12 mouse cellular contexts compared by ENCODE assay signal in the genomic region with DNA sequence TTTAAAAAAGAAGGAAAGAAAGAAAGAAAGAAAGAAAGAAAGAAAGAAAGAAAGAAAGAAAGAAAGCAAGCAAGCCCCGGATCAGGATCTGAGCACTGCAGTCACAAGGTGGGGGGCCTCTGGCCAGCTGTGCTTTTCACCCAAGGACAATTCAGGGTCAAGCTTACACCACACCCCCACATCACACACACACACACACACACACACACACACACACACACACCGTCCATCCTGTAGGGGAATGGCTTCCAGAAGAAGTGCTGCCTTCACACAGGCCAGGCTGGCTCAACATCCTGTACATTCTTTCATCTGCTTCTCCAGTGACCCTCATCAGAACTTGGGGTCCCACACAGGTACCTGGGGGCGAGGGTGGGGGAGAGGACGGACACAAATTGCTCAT. TPM values are rescaled to one million over a fixed set of nuclear protein-coding genes. Genes with fewer than 3 reads are reported as not detected.
DNase-seq lines count a peak whose midpoint lies in the region; ATAC-seq and TF ChIP-seq lines count a peak whose summit lies in the region.
"Had no signal": no experiment of that assay in that cellular context is flagged by ENCODE, and none has a peak within 500 bp of the region (broad histone marks: within the 10 kb centered on the region; RNA-seq: fewer than 3 reads in every experiment).

No protein-coding gene starts in this region.

- H3K27me3 ChIP-seq in heart, embryonic 10.5 days (ENCODE audit: insufficient read depth, poor library complexity, severe bottlenecking): no peaks in the 10 kb centered on the region
- no peaks in the 10 kb centered on the region for H3K27me3 ChIP-seq in kidney, postnatal 0 days (ENCODE audit: insufficient read depth, low read length)
- H3K27me3 ChIP-seq in intestine, embryonic 15.5 days (replicated peaks): no peaks in the 10 kb centered on the region; the same call in 1 of the 2 replicates
- H3K27me3 ChIP-seq in myocyte (ENCODE audit: control insufficient read depth, insufficient read depth, insufficient read length): peaks cover 14% of the 10 kb centered on the region

- WGBS in heart, embryonic 10.5 days: 84% methylated on average over 4 of the region's 4 CpGs
- 85% methylated on average over 4 of the region's 4 CpGs for WGBS in kidney, postnatal 0 days
- WGBS in intestine, embryonic 15.5 days: 92% methylated on average over 4 of the region's 4 CpGs

- TF ChIP-seq CTCF in kidney, postnatal 0 days (IDR thresholded peaks at IDR 0.05; ENCODE audit: low read depth): no peak

- no peak overlapping the region for H3K4me3 ChIP-seq in heart, embryonic 10.5 days
- H3K4me3 ChIP-seq in kidney, postnatal 0 days (replicated peaks; ENCODE audit: low read depth, low read length): no peak overlapping the region
- H3K4me3 ChIP-seq in intestine, embryonic 15.5 days (replicated peaks): no peak overlapping the region
- no peak overlapping the region for H3K4me3 ChIP-seq in myocyte

- peak overlapping the region; percentile 84; the same call in 1 of the 2 replicates for H3K27ac ChIP-seq in heart, embryonic 10.5 days
- no peak overlapping the region for H3K27ac ChIP-seq in kidney, postnatal 0 days
- no peak overlapping the region for H3K27ac ChIP-seq in intestine, embryonic 15.5 days
- H3K27ac ChIP-seq: liver, embryonic 15.5 days had no signal

- intact Hi-C loops in heart, postnatal 36 days (cut with DNase I): no loop called here

- H3K36me3 ChIP-seq in heart, embryonic 10.5 days: no peaks in the 10 kb centered on the region
- H3K36me3 ChIP-seq in kidney, postnatal 0 days (ENCODE audit: insufficient read depth, low read length): no peaks in the 10 kb centered on the region
- H3K36me3 ChIP-seq in intestine, embryonic 15.5 days: no peaks in the 10 kb centered on the region
- no peaks in the 10 kb centered on the region for H3K36me3 ChIP-seq in myocyte (ENCODE audit: control insufficient read depth, insufficient read depth)
- H3K36me3 ChIP-seq: liver, embryonic 15.5 days had no signal

- H3ac ChIP-seq in myocyte (ENCODE audit: control insufficient read depth, insufficient read length): no peak overlapping the region

- no peak for TF ChIP-seq POLR2A in myocyte (IDR thresholded peaks at IDR 0.05; ENCODE audit: insufficient read length, low read depth)

- peaks cover 9% of the 10 kb centered on the region; the same call in 1 of the 2 replicates for H3K4me1 ChIP-seq in heart, embryonic 10.5 days
- no peaks in the 10 kb centered on the region for H3K4me1 ChIP-seq in kidney, postnatal 0 days (replicated peaks; ENCODE audit: insufficient read depth, low read length)
- H3K4me1 ChIP-seq in intestine, embryonic 15.5 days (replicated peaks): no peaks in the 10 kb centered on the region

- H3K9ac ChIP-seq in kidney, postnatal 0 days (ENCODE audit: low read depth, low read length): no peak overlapping the region
- no peak overlapping the region for H3K9ac ChIP-seq in intestine, embryonic 15.5 days
- H3K9ac ChIP-seq: liver, embryonic 15.5 days had no signal

- H3K4me2 ChIP-seq in kidney, postnatal 0 days (ENCODE audit: low read length): no peak overlapping the region
- H3K4me2 ChIP-seq in intestine, embryonic 15.5 days (replicated peaks): no peak overlapping the region
- H3K4me2 ChIP-seq in myocyte (ENCODE audit: low read depth): peak overlapping the region; percentile 73

- no peak for DNase-seq in heart, embryonic 10.5 days (ENCODE audit: low spot score)
- no peak for DNase-seq in heart, postnatal 36 days
- DNase-seq in kidney, postnatal 0 days (ENCODE audit: low spot score): no peak
- DNase-seq in kidney, adult 8-10 months: no peak
- DNase-seq in cerebellum, adult 18-20 months: no peak
- DNase-seq in cerebellum, postnatal 14 days: no peak

- no peaks in the 10 kb centered on the region for H3K9me3 ChIP-seq in heart, embryonic 10.5 days
- H3K9me3 ChIP-seq in kidney, postnatal 0 days (replicated peaks; ENCODE audit: low read length): no peaks in the 10 kb centered on the region
- H3K9me3 ChIP-seq in intestine, embryonic 15.5 days: no peaks in the 10 kb centered on the region
- H3K9me3 ChIP-seq: liver, embryonic 15.5 days had no signal

- H3K79me2 ChIP-seq in myocyte (ENCODE audit: control insufficient read depth, insufficient read depth): no peaks in the 10 kb centered on the region

- ATAC-seq in kidney, postnatal 0 days (replicated peaks; ENCODE audit: low FRiP score, low read depth): peak; percentile 57; the same call in 1 of the 2 replicates
- peak; percentile 58 for ATAC-seq in intestine, embryonic 15.5 days

TF ChIP-seq in myocyte, 11 proteins besides CTCF, POLR2A, EP300 and RAD21:
- no peak for TF ChIP-seq REST (IDR thresholded peaks at IDR 0.05; ENCODE audit: insufficient read depth, insufficient read length)
- TF ChIP-seq SRF (IDR thresholded peaks at IDR 0.05; ENCODE audit: control insufficient read depth, insufficient read length, low read depth): no peak
- TF ChIP-seq MAX (IDR thresholded peaks at IDR 0.05; ENCODE audit: low read depth): no peak
- TF ChIP-seq MYOG (IDR thresholded peaks at IDR 0.05; ENCODE audit: control insufficient read depth in 1 of 3, insufficient read depth in 1 of 3, insufficient read length in 2 of 3, low read depth in 2 of 3): no peak
- TF ChIP-seq POLR2AphosphoS2 (IDR thresholded peaks at IDR 0.05; ENCODE audit: insufficient read length, low read depth): no peak
- TF ChIP-seq USF1 (IDR thresholded peaks at IDR 0.05; ENCODE audit: low read depth): no peak
- no peak for TF ChIP-seq CEBPB (IDR thresholded peaks at IDR 0.05; ENCODE audit: insufficient read depth, poor library complexity, severe bottlenecking)
- no peak for TF ChIP-seq E2F4 (IDR thresholded peaks at IDR 0.05; ENCODE audit: insufficient read depth)
- TF ChIP-seq TCF12 (IDR thresholded peaks at IDR 0.05; ENCODE audit: insufficient read depth, poor library complexity, severe bottlenecking): no peak
- TF ChIP-seq MYOD1 (IDR thresholded peaks at IDR 0.05; ENCODE audit: control insufficient read depth in 1 of 3, insufficient read length in 2 of 3, low read depth in 2 of 3): no peak
TF ChIP-seq in myocyte: peak in this region for 0.

RNA-seq across cellular contexts. Expression of gene Pfkl, which starts 9.4 kb away (rescaled TPM):
- polyA plus RNA-seq in heart, embryonic 10.5 days (2016; fragmentation: Nextera tagmentation; extraction: Ambion mirVana): 264 and 274 TPM in 2 replicates
- 100 to 1,000 TPM in 1 of 2 experiments, 10 to 100 TPM in 1; 97.8 to 116 TPM for total RNA-seq in heart, postnatal 36 days (2021)
- 78.8 and 86.6 TPM in 2 replicates for polyA plus RNA-seq in kidney, postnatal 0 days (2015; fragmentation: Nextera tagmentation; extraction: Ambion mirVana)
- 252 and 254 TPM in 2 replicates for polyA plus RNA-seq in intestine, embryonic 15.5 days (2015; fragmentation: Nextera tagmentation; extraction: Ambion mirVana)
- polyA plus RNA-seq in myocyte (2012; fragmentation: generic; extraction: Trizol): 122 TPM

RNA-seq across cellular contexts. Expression of gene Dnmt3l, which starts 22.5 kb away (rescaled TPM):
- not detected in 2 replicates for polyA plus RNA-seq in heart, embryonic 10.5 days (2016; fragmentation: Nextera tagmentation; extraction: Ambion mirVana)
- not detected for total RNA-seq in heart, postnatal 36 days (2021)
- 0.48 and 0.62 TPM in 2 replicates for polyA plus RNA-seq in kidney, postnatal 0 days (2015; fragmentation: Nextera tagmentation; extraction: Ambion mirVana)
- polyA plus RNA-seq in intestine, embryonic 15.5 days (2015; fragmentation: Nextera tagmentation; extraction: Ambion mirVana): 0.11 and 0.31 TPM in 2 replicates
- polyA plus RNA-seq in myocyte (2012; fragmentation: generic; extraction: Trizol): 1.1 TPM
- polyA plus RNA-seq: C2C12; liver, embryonic 15.5 days; spleen, adult 2 months had no signal

RNA-seq across cellular contexts. Expression of gene Aire, which starts 24.1 kb away (rescaled TPM):
- 0.18 and 0.45 TPM in 2 replicates for polyA plus RNA-seq in heart, embryonic 10.5 days (2016; fragmentation: Nextera tagmentation; extraction: Ambion mirVana)
- total RNA-seq in heart, postnatal 36 days (2021): not detected
- polyA plus RNA-seq in kidney, postnatal 0 days (2015; fragmentation: Nextera tagmentation; extraction: Ambion mirVana): 0.34 and 0.40 TPM in 2 replicates
- 0.15 and 0.28 TPM in 2 replicates for polyA plus RNA-seq in intestine, embryonic 15.5 days (2015; fragmentation: Nextera tagmentation; extraction: Ambion mirVana)
- polyA plus RNA-seq in myocyte (2012; fragmentation: generic; extraction: Trizol): 0.38 TPM
- total RNA-seq: adrenal gland, postnatal 25 days had no signal
- polyA plus RNA-seq: C2C12; liver, embryonic 15.5 days had no signal

RNA-seq across cellular contexts. Expression of gene 1810043G02Rik, which starts 41.0 kb away (rescaled TPM):
- 16.9 and 23.1 TPM in 2 replicates for polyA plus RNA-seq in heart, embryonic 10.5 days (2016; fragmentation: Nextera tagmentation; extraction: Ambion mirVana)
- 10 to 100 TPM in 1 of 2 experiments, 1 to 10 TPM in 1; 9.3 to 10.3 TPM for total RNA-seq in heart, postnatal 36 days (2021)
- 29.8 and 32.0 TPM in 2 replicates for polyA plus RNA-seq in kidney, postnatal 0 days (2015; fragmentation: Nextera tagmentation; extraction: Ambion mirVana)
- 17.3 and 17.5 TPM in 2 replicates for polyA plus RNA-seq in intestine, embryonic 15.5 days (2015; fragmentation: Nextera tagmentation; extraction: Ambion mirVana)
- polyA plus RNA-seq in myocyte (2012; fragmentation: generic; extraction: Trizol): 12.8 TPM

RNA-seq across cellular contexts. Expression of gene Trpm2, which starts 48.9 kb away (rescaled TPM):
- 0.43 TPM in 2 replicates for polyA plus RNA-seq in heart, embryonic 10.5 days (2016; fragmentation: Nextera tagmentation; extraction: Ambion mirVana)
- total RNA-seq in heart, postnatal 36 days (2021): 1 to 10 TPM in 1 of 2 experiments, under 1 TPM in 1; 0.31 to 1.5 TPM
- polyA plus RNA-seq in kidney, postnatal 0 days (2015; fragmentation: Nextera tagmentation; extraction: Ambion mirVana): 0.20 and 0.40 TPM in 2 replicates
- polyA plus RNA-seq in intestine, embryonic 15.5 days (2015; fragmentation: Nextera tagmentation; extraction: Ambion mirVana): 1.1 and 1.2 TPM in 2 replicates
- polyA plus RNA-seq in myocyte (2012; fragmentation: generic; extraction: Trizol): not detected
